Mouse (Mus musculus): ENCODE measurements around the gene Adarb2. TPM values are rescaled to one million over a fixed set of nuclear protein-coding genes. Genes with fewer than 3 reads are reported as not detected.

The Adarb2 gene
- polyA plus RNA-seq, 1 experiment from 2014 or later = 15.2 TPM

- WGBS = 86% methylated on average over 4 of the region's 4 CpGs
- ATAC-seq (ENCODE audit: low read depth) = no peak
Measured at GRCm38 (mm10) chr13:8400265-8401041, 197.8 kb downstream of the Adarb2 start.

GRCm38 (mm10) chr13:8402324-8402873 is 199.7 kb downstream of the Adarb2 start:
- 75% methylated on average over 3 of the region's 3 CpGs for WGBS
- Histone ChIP-seq H3K4me1 (replicated peaks) (no peaks in the 10 kb centered on the region), H3K9ac (no peak overlapping the region), H3K27me3 (no peaks in the 10 kb centered on the region), H3K4me3 (no peak overlapping the region), H3K4me2 (no peak overlapping the region), H3K36me3 (no peaks in the 10 kb centered on the region), H3K27ac (replicated peaks) (no peak overlapping the region), H3K9me3 (no peaks in the 10 kb centered on the region)
- ATAC-seq (ENCODE audit: low read depth) = no peak

More at GRCm38 (mm10) chr13:8400265-8401041, 197.8 kb downstream of the Adarb2 start:
- H3K4me1 ChIP-seq (replicated peaks) = no peaks in the 10 kb centered on the region
- no peaks in the 10 kb centered on the region for H3K36me3 ChIP-seq
- H3K9ac ChIP-seq = no peak overlapping the region
- H3K27me3 ChIP-seq = no peaks in the 10 kb centered on the region
- no peak overlapping the region for H3K4me3 ChIP-seq
- no peak overlapping the region for H3K27ac ChIP-seq (replicated peaks)
- no peak overlapping the region for H3K4me2 ChIP-seq
- no peaks in the 10 kb centered on the region for H3K9me3 ChIP-seq

- no peak overlapping the region for H3K4me3 ChIP-seq
- no peaks in the 10 kb centered on the region for H3K9me3 ChIP-seq
- no peak overlapping the region for H3K27ac ChIP-seq (replicated peaks)
- WGBS = 74% methylated on average over 6 of the region's 6 CpGs
- ATAC-seq (ENCODE audit: low read depth) = no peak
- H3K4me1 ChIP-seq (replicated peaks) = peaks cover 9% of the 10 kb centered on the region; the same call in 1 of the 2 replicates
- no peak overlapping the region for H3K4me2 ChIP-seq
- no peak overlapping the region for H3K9ac ChIP-seq
- no peaks in the 10 kb centered on the region for H3K27me3 ChIP-seq
- H3K36me3 ChIP-seq = no peaks in the 10 kb centered on the region
Measured at GRCm38 (mm10) chr13:8406020-8406419, 203.4 kb downstream of the Adarb2 start.

GRCm38 (mm10) chr13:8410353-8411318 is 208.0 kb downstream of the Adarb2 start:
- WGBS = 49% methylated on average over 5 of the region's 5 CpGs
- Histone ChIP-seq H3K4me1 (replicated peaks) (peaks cover 13% of the 10 kb centered on the region; the same call in 1 of the 2 replicates), H3K4me2 (no peak overlapping the region), H3K36me3 (no peaks in the 10 kb centered on the region), H3K4me3 (no peak overlapping the region), H3K27ac (replicated peaks) (no peak overlapping the region), H3K27me3 (no peaks in the 10 kb centered on the region), H3K9me3 (no peaks in the 10 kb centered on the region), H3K9ac (no peak overlapping the region)
- peak; percentile 83; the same call in 1 of the 2 replicates for ATAC-seq (ENCODE audit: low read depth)

GRCm38 (mm10) chr13:8424019-8424719 is 221.5 kb downstream of the Adarb2 start:
- no peak overlapping the region for H3K4me2 ChIP-seq
- no peaks in the 10 kb centered on the region for H3K9me3 ChIP-seq
- H3K4me1 ChIP-seq (replicated peaks) = no peaks in the 10 kb centered on the region
- WGBS = 78% methylated on average over 15 of the region's 15 CpGs
- H3K36me3 ChIP-seq = no peaks in the 10 kb centered on the region
- ATAC-seq (ENCODE audit: low read depth) = no peak
- H3K27me3 ChIP-seq = no peaks in the 10 kb centered on the region
- H3K27ac ChIP-seq (replicated peaks) = no peak overlapping the region
- no peak overlapping the region for H3K4me3 ChIP-seq
- H3K9ac ChIP-seq = no peak overlapping the region

- H3K4me1 ChIP-seq (replicated peaks) = no peaks in the 10 kb centered on the region
- H3K27me3 ChIP-seq = no peaks in the 10 kb centered on the region
- no peaks in the 10 kb centered on the region for H3K36me3 ChIP-seq
- no peak overlapping the region for H3K9ac ChIP-seq
- no peak overlapping the region for H3K4me3 ChIP-seq
- no peaks in the 10 kb centered on the region for H3K9me3 ChIP-seq
- no peak overlapping the region for H3K4me2 ChIP-seq
- no peak overlapping the region for H3K27ac ChIP-seq (replicated peaks)
- 95% methylated on average over 4 of the region's 4 CpGs for WGBS
- ATAC-seq (ENCODE audit: low read depth) = no peak
Measured at GRCm38 (mm10) chr13:8439188-8439835, 236.6 kb downstream of the Adarb2 start.

- H3K4me2 ChIP-seq = no peak overlapping the region
- H3K9ac ChIP-seq = no peak overlapping the region
- no peaks in the 10 kb centered on the region for H3K4me1 ChIP-seq (replicated peaks)
- no peaks in the 10 kb centered on the region for H3K9me3 ChIP-seq
- H3K27me3 ChIP-seq = no peaks in the 10 kb centered on the region
- H3K4me3 ChIP-seq = no peak overlapping the region
- no peak overlapping the region for H3K27ac ChIP-seq (replicated peaks)
- no peaks in the 10 kb centered on the region for H3K36me3 ChIP-seq
- WGBS = 84% methylated on average over 2 of the region's 2 CpGs
- no peak for ATAC-seq (ENCODE audit: low read depth)
Measured at GRCm38 (mm10) chr13:8445415-8445814, 242.7 kb downstream of the Adarb2 start.

GRCm38 (mm10) chr13:8448192-8448879 is 245.7 kb downstream of the Adarb2 start:
- Histone ChIP-seq H3K27me3 (no peaks in the 10 kb centered on the region), H3K4me1 (replicated peaks) (no peaks in the 10 kb centered on the region), H3K9ac (no peak overlapping the region), H3K4me3 (no peak overlapping the region), H3K27ac (replicated peaks) (no peak overlapping the region), H3K9me3 (no peaks in the 10 kb centered on the region), H3K36me3 (no peaks in the 10 kb centered on the region), H3K4me2 (no peak overlapping the region)
- WGBS = 37% methylated on average over 8 of the region's 8 CpGs
- ATAC-seq (ENCODE audit: low read depth) = peak; percentile 72

- Histone ChIP-seq H3K36me3 (no peaks in the 10 kb centered on the region), H3K4me3 (no peak overlapping the region), H3K27me3 (no peaks in the 10 kb centered on the region), H3K27ac (replicated peaks) (no peak overlapping the region), H3K9ac (no peak overlapping the region), H3K4me2 (no peak overlapping the region), H3K4me1 (replicated peaks) (no peaks in the 10 kb centered on the region), H3K9me3 (no peaks in the 10 kb centered on the region)
- 85% methylated on average over 4 of the region's 4 CpGs for WGBS
- ATAC-seq (ENCODE audit: low read depth) = no peak
Measured at GRCm38 (mm10) chr13:8451581-8451980, 248.9 kb downstream of the Adarb2 start.

- Histone ChIP-seq H3K4me1 (replicated peaks) (no peaks in the 10 kb centered on the region), H3K4me3 (no peak overlapping the region), H3K27me3 (no peaks in the 10 kb centered on the region), H3K36me3 (no peaks in the 10 kb centered on the region), H3K9ac (no peak overlapping the region), H3K27ac (replicated peaks) (no peak overlapping the region), H3K4me2 (no peak overlapping the region), H3K9me3 (no peaks in the 10 kb centered on the region)
- 77% methylated on average over 3 of the region's 3 CpGs for WGBS
- ATAC-seq (ENCODE audit: low read depth) = no peak
Measured at GRCm38 (mm10) chr13:8456886-8457285, 254.2 kb downstream of the Adarb2 start.

- no peaks in the 10 kb centered on the region for H3K4me1 ChIP-seq (replicated peaks)
- 73% methylated on average over 3 of the region's 3 CpGs for WGBS
- ATAC-seq (ENCODE audit: low read depth) = no peak
- no peak overlapping the region for H3K4me3 ChIP-seq
- no peak overlapping the region for H3K4me2 ChIP-seq
- H3K9me3 ChIP-seq = no peaks in the 10 kb centered on the region
- H3K36me3 ChIP-seq = no peaks in the 10 kb centered on the region
- H3K9ac ChIP-seq = no peak overlapping the region
- no peaks in the 10 kb centered on the region for H3K27me3 ChIP-seq
- H3K27ac ChIP-seq (replicated peaks) = no peak overlapping the region
Measured at GRCm38 (mm10) chr13:8457831-8458230, 255.2 kb downstream of the Adarb2 start.
